Mouse (Mus musculus): ENCODE results near the gene Ldah. TPM values are rescaled to one million over a fixed set of nuclear protein-coding genes. Genes with fewer than 3 reads are reported as not detected.

Ldah gene
- polyA plus RNA-seq, 1 experiment from 2014 or later, result 49.7 TPM

DNA sequence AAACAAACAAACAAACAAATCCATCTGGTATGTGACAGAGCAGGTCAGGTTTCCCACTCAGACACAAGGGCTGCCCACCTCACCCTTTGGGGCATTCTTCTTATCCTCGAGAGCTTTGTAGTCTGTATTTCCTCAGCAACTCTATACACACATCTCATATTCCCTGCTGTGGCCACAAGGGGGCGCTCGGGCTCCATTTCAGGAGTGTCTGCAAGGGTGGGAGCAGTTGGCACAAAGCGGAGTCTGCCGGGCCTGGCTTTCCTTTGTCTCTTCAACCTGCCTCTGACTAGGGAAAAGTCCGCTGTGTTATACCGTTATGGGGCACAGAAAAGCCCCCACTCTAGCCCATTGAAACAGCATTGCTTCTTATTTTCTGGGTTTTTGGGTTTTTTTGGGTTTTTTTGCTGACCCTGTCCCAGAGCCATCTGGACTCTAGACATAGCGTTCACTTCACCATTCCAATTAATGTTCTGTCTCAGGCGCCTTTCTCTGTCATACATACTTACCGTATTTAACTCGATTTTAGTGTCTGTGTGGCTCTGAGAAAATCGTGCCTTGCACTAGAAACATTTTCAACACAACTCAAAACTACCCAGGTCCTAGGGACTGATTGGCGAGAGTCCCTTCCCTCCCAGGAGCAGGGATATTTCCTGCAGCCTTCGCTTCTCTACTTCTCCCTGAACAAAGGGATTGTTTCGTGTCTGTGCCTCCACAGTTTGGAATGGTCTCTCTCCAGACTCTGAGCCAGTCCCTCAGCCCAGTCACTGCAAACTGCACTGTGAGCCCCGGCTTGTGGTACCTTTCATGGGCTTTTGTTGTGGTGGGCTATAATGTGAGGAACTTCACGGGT is 119.1 kb downstream of the Ldah start:
- no peaks in the 10 kb centered on the region for H3K9me3 ChIP-seq (ENCODE audit: control insufficient read depth, low read length)
- H3K4me1 ChIP-seq (ENCODE audit: control insufficient read depth in 2 of 2, insufficient read depth in 2 of 2, low read length in 2 of 2), result peaks cover 12 to 24% of the 10 kb centered on the region in 2 experiments
- H3K36me3 ChIP-seq (ENCODE audit: control insufficient read depth, insufficient read depth, low read length), result peaks cover 58% of the 10 kb centered on the region
- WGBS, result 37% methylated on average over 17 of the region's 17 CpGs
- H3K27me3 ChIP-seq (ENCODE audit: control insufficient read depth, insufficient read depth, low read length), result no peaks in the 10 kb centered on the region
- peak overlapping the region; percentile 37 for H3K4me2 ChIP-seq (ENCODE audit: low read length)
- peak overlapping the region in 1 of 2 experiments; percentile 29; a peak in 3 of 4 replicates for H3K27ac ChIP-seq (replicated peaks in 1 of 2; ENCODE audit: control insufficient read depth in 1 of 2, insufficient read depth in 1 of 2, low read depth in 2 of 2, low read length in 2 of 2)
- H3K4me3 ChIP-seq (ENCODE audit: control insufficient read depth in 1 of 2, insufficient read depth in 1 of 2, low read depth in 1 of 2, low read length in 2 of 2), result no peak overlapping the region
- H3K9ac ChIP-seq (ENCODE audit: low read length), result peak overlapping the region; percentile 45
- ATAC-seq (ENCODE audit: insufficient number of reproducible peaks, insufficient read depth, low FRiP score, low read depth), result peak; percentile 65

DNA sequence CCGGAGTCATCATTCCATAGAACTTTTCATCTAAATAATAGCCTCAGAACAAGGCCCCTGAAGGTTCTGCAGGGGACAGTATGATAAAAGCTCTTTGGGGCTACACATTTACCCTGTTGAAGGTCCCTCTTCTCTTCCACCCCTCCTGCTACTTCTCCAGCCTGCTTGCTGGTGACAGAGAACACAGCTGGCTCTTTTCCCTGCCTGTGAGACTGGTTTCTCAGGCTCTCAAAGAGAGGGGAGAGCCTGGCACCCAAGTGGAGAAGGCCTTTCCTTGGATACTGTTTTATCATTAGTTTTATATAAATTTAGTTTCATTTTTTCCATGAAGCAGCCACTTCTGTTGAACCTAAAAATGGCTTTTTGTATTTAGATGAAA is 119.8 kb downstream of the Ldah start:
- no peak overlapping the region for H3K4me3 ChIP-seq (ENCODE audit: control insufficient read depth in 1 of 2, insufficient read depth in 1 of 2, low read depth in 1 of 2, low read length in 2 of 2)
- no peak overlapping the region for H3K4me2 ChIP-seq (ENCODE audit: low read length)
- peak overlapping the region in 1 of 2 experiments; percentile 29; a peak in 2 of 4 replicates for H3K27ac ChIP-seq (replicated peaks in 1 of 2; ENCODE audit: control insufficient read depth in 1 of 2, insufficient read depth in 1 of 2, low read depth in 2 of 2, low read length in 2 of 2)
- 81% methylated on average over 1 of the region's 1 CpGs for WGBS
- H3K4me1 ChIP-seq (ENCODE audit: control insufficient read depth in 2 of 2, insufficient read depth in 2 of 2, low read length in 2 of 2), result peaks cover 15 to 28% of the 10 kb centered on the region in 2 experiments
- H3K36me3 ChIP-seq (ENCODE audit: control insufficient read depth, insufficient read depth, low read length), result peaks cover 52% of the 10 kb centered on the region
- ATAC-seq (ENCODE audit: insufficient number of reproducible peaks, insufficient read depth, low FRiP score, low read depth), result no peak
- peak overlapping the region; percentile 45; the same call in 1 of the 2 replicates for H3K9ac ChIP-seq (ENCODE audit: low read length)
- no peaks in the 10 kb centered on the region for H3K9me3 ChIP-seq (ENCODE audit: control insufficient read depth, low read length)
- no peaks in the 10 kb centered on the region for H3K27me3 ChIP-seq (ENCODE audit: control insufficient read depth, insufficient read depth, low read length)

DNA sequence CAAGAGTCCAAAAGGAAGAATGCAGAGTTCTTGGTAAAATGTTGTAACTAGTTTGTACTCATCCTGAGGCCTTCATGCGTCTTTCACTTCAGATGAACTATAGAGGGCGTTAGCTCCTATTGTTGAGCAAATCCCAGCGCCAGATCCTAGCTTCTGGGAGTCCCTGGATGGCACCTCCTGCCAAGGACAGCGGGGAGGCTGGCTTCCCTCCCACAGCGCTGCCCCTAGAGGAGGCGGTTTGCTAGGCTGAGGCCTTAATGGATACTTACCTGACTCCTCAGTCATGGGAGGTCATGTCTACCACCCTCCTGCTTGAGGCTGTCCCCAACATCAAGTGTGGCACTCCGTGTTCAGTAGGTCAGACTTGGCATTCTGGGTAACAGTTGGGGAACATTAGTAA is 121.3 kb downstream of the Ldah start:
- Histone ChIP-seq H3K4me2 (ENCODE audit: low read length) (no peak overlapping the region), H3K4me1 (ENCODE audit: control insufficient read depth in 2 of 2, insufficient read depth in 2 of 2, low read length in 2 of 2) (peaks cover 21 to 37% of the 10 kb centered on the region in 2 experiments), H3K4me3 (ENCODE audit: control insufficient read depth in 1 of 2, insufficient read depth in 1 of 2, low read depth in 1 of 2, low read length in 2 of 2) (no peak overlapping the region), H3K9ac (ENCODE audit: low read length) (no peak overlapping the region), H3K27ac (replicated peaks in 1 of 2; ENCODE audit: control insufficient read depth in 1 of 2, insufficient read depth in 1 of 2, low read depth in 2 of 2, low read length in 2 of 2) (no peak overlapping the region), H3K36me3 (ENCODE audit: control insufficient read depth, insufficient read depth, low read length) (peaks cover 36% of the 10 kb centered on the region), H3K27me3 (ENCODE audit: control insufficient read depth, insufficient read depth, low read length) (no peaks in the 10 kb centered on the region), H3K9me3 (ENCODE audit: control insufficient read depth, low read length) (no peaks in the 10 kb centered on the region)
- no peak for ATAC-seq (ENCODE audit: insufficient number of reproducible peaks, insufficient read depth, low FRiP score, low read depth)
- 96% methylated on average over 7 of the region's 7 CpGs for WGBS

DNA sequence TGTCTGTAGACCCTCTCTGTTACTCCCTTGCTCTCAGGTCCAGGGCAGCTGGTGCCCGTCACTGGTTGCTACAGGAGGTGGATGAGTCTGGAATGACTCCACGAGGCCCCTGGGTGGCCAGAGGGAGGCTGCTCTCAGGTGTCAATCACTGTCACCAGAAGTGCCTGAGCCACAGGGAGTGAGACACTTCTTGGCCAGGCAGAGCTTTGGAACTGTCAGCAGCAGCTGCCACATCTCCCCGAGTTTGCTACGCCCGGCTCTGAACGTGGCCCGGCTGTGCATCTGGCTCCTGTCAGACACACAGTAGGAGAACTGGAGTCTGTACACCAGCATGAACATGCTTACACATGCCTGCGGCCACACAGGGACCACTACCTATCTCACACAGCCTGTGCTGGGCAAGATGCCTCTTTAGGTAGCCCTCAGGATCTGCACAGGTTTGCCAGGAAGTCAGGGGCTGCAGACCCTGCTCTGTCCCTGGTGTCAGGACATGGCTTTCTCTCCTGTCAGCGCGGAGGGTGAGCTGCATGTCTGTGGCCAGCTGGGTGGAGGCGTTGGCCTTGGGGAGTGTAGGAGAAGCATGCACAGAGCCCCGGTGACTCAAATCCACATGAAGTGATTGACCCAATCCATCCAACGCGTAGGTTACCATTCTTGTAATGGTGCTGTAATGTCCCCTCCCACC is 123.7 kb downstream of the Ldah start:
- H3K4me1 ChIP-seq (ENCODE audit: control insufficient read depth in 2 of 2, insufficient read depth in 2 of 2, low read length in 2 of 2), result peaks cover 21 to 41% of the 10 kb centered on the region in 2 experiments
- peak; percentile 15; the same call in 1 of the 2 replicates for ATAC-seq (ENCODE audit: insufficient number of reproducible peaks, insufficient read depth, low FRiP score, low read depth)
- peak overlapping the region; percentile 38; the same call in 1 of the 2 replicates for H3K9ac ChIP-seq (ENCODE audit: low read length)
- 29% methylated on average over 14 of the region's 14 CpGs for WGBS
- H3K4me3 ChIP-seq (ENCODE audit: control insufficient read depth in 1 of 2, insufficient read depth in 1 of 2, low read depth in 1 of 2, low read length in 2 of 2), result no peak overlapping the region
- peak overlapping the region in 1 of 2 experiments; percentile 60; a peak in 2 of 4 replicates for H3K27ac ChIP-seq (replicated peaks in 1 of 2; ENCODE audit: control insufficient read depth in 1 of 2, insufficient read depth in 1 of 2, low read depth in 2 of 2, low read length in 2 of 2)
- H3K27me3 ChIP-seq (ENCODE audit: control insufficient read depth, insufficient read depth, low read length), result no peaks in the 10 kb centered on the region
- peaks cover 31% of the 10 kb centered on the region for H3K36me3 ChIP-seq (ENCODE audit: control insufficient read depth, insufficient read depth, low read length)
- H3K4me2 ChIP-seq (ENCODE audit: low read length), result 0 out of 2 replicates have a peak overlapping the region, but pooled peaks have one; percentile 8
- no peaks in the 10 kb centered on the region for H3K9me3 ChIP-seq (ENCODE audit: control insufficient read depth, low read length)

DNA sequence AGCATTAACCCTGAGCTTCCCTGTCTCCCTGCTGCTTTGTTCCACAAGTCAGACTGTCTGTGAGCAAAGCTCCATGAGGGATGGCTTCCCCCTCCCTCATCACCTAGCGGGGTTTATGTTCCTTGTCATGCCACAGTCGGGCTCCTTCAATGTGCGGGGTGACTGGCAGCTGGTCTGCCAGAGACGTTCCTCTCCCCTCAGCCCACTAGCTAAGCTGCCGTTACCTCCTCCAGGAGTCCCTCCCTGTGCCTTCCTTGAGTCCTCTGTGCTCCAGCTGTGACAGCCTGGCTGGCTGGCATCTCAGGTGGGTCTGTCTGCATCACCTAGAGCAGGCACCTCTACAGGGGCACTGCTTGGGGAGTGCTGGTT is 124.3 kb downstream of the Ldah start:
- Histone ChIP-seq H3K27me3 (ENCODE audit: control insufficient read depth, insufficient read depth, low read length) (no peaks in the 10 kb centered on the region), H3K27ac (replicated peaks in 1 of 2; ENCODE audit: control insufficient read depth in 1 of 2, insufficient read depth in 1 of 2, low read depth in 2 of 2, low read length in 2 of 2) (no peak overlapping the region), H3K4me2 (ENCODE audit: low read length) (no peak overlapping the region), H3K36me3 (ENCODE audit: control insufficient read depth, insufficient read depth, low read length) (peaks cover 33% of the 10 kb centered on the region), H3K4me1 (ENCODE audit: control insufficient read depth in 2 of 2, insufficient read depth in 2 of 2, low read length in 2 of 2) (peaks cover 20 to 39% of the 10 kb centered on the region in 2 experiments), H3K4me3 (ENCODE audit: control insufficient read depth in 1 of 2, insufficient read depth in 1 of 2, low read depth in 1 of 2, low read length in 2 of 2) (no peak overlapping the region), H3K9me3 (ENCODE audit: control insufficient read depth, low read length) (no peaks in the 10 kb centered on the region), H3K9ac (ENCODE audit: low read length) (no peak overlapping the region)
- ATAC-seq (ENCODE audit: insufficient number of reproducible peaks, insufficient read depth, low FRiP score, low read depth), result no peak
- WGBS, result 51% methylated on average over 5 of the region's 5 CpGs

DNA sequence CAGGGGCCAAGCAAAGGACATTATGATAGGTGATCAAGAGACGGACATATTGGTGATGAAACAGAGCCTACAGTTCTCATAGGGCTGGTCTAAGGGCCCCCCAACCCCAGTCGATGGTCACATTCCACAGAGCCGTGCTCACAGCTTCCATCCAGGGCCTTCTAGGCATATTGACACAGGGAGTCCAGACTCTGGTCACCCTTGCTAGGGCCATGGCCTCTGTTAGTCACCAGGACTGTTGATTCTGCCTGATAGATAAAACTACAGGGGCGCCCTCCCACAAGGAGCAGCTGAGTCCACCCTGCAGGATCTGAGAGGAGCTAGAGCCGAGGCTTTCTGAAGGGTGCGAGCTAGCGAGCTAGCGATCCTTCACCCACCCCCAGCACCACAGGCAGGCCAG is 125.7 kb downstream of the Ldah start:
- Histone ChIP-seq H3K9me3 (ENCODE audit: control insufficient read depth, low read length) (no peaks in the 10 kb centered on the region), H3K4me1 (ENCODE audit: control insufficient read depth in 2 of 2, insufficient read depth in 2 of 2, low read length in 2 of 2) (peaks cover 26 to 47% of the 10 kb centered on the region in 2 experiments), H3K4me2 (ENCODE audit: low read length) (no peak overlapping the region), H3K4me3 (ENCODE audit: control insufficient read depth in 1 of 2, insufficient read depth in 1 of 2, low read depth in 1 of 2, low read length in 2 of 2) (no peak overlapping the region), H3K27ac (replicated peaks in 1 of 2; ENCODE audit: control insufficient read depth in 1 of 2, insufficient read depth in 1 of 2, low read depth in 2 of 2, low read length in 2 of 2) (no peak overlapping the region), H3K9ac (ENCODE audit: low read length) (peak overlapping the region; percentile 30), H3K27me3 (ENCODE audit: control insufficient read depth, insufficient read depth, low read length) (no peaks in the 10 kb centered on the region), H3K36me3 (ENCODE audit: control insufficient read depth, insufficient read depth, low read length) (peaks cover 39% of the 10 kb centered on the region)
- WGBS, result 72% methylated on average over 8 of the region's 8 CpGs
- ATAC-seq (ENCODE audit: insufficient number of reproducible peaks, insufficient read depth, low FRiP score, low read depth), result no peak

DNA sequence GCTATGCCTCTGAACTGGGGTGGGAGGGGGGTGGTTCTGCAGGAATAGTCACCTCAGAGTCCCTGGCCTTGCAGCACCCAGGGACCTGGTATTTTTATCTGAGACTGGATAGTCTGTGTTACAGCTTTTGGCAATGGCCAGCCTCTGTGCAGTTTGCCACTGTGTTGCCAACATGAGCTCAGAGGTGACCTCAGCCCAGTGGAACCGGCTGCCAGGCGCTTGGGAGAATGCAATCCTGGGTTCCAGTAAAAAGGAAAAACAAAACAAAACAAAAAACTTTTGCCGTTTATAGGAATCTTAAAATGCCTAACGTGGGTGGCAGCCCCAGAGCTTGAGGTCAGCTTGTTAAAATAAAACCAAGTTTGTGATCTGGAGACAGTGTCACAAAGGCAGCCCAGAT is 126.4 kb downstream of the Ldah start:
- Histone ChIP-seq H3K4me2 (ENCODE audit: low read length) (no peak overlapping the region), H3K4me3 (ENCODE audit: control insufficient read depth in 1 of 2, insufficient read depth in 1 of 2, low read depth in 1 of 2, low read length in 2 of 2) (no peak overlapping the region), H3K27me3 (ENCODE audit: control insufficient read depth, insufficient read depth, low read length) (no peaks in the 10 kb centered on the region), H3K9ac (ENCODE audit: low read length) (peak overlapping the region; percentile 30), H3K36me3 (ENCODE audit: control insufficient read depth, insufficient read depth, low read length) (peaks cover 39% of the 10 kb centered on the region), H3K9me3 (ENCODE audit: control insufficient read depth, low read length) (no peaks in the 10 kb centered on the region), H3K4me1 (ENCODE audit: control insufficient read depth in 2 of 2, insufficient read depth in 2 of 2, low read length in 2 of 2) (peaks cover 29 to 53% of the 10 kb centered on the region in 2 experiments), H3K27ac (replicated peaks in 1 of 2; ENCODE audit: control insufficient read depth in 1 of 2, insufficient read depth in 1 of 2, low read depth in 2 of 2, low read length in 2 of 2) (peak overlapping the region; percentile 24 to 53; a peak in 2 of 4 replicates)
- ATAC-seq (ENCODE audit: insufficient number of reproducible peaks, insufficient read depth, low FRiP score, low read depth), result no peak
- WGBS, result 73% methylated on average over 4 of the region's 4 CpGs
